Mouse (Mus musculus) thymus, adult 2 months (tissue): ENCODE results near the gene Arhgap17.

ENCODE experiments used
- CTCF ChIP-seq: fragments of 200-500 bp; IDR thresholded peaks from 2 replicates; pipeline ENCODE4 v1.5.1; 2012; ENCODE audit warnings: mild to moderate bottlenecking, control low read depth, low read length, moderate library complexity, borderline replicate concordance; ENCODE audit not compliant: control insufficient read depth, poor library complexity, insufficient read depth; ENCODE audit errors: extremely low read depth
- POLR2A ChIP-seq: fragments of 200-500 bp; IDR thresholded peaks from 2 replicates; pipeline ENCODE4 v1.6.1; 2012; ENCODE audit warnings: mild to moderate bottlenecking, low read length, control low read depth, moderate library complexity; ENCODE audit not compliant: control insufficient read depth, poor library complexity, insufficient read depth; ENCODE audit errors: extremely low read depth

DNA sequence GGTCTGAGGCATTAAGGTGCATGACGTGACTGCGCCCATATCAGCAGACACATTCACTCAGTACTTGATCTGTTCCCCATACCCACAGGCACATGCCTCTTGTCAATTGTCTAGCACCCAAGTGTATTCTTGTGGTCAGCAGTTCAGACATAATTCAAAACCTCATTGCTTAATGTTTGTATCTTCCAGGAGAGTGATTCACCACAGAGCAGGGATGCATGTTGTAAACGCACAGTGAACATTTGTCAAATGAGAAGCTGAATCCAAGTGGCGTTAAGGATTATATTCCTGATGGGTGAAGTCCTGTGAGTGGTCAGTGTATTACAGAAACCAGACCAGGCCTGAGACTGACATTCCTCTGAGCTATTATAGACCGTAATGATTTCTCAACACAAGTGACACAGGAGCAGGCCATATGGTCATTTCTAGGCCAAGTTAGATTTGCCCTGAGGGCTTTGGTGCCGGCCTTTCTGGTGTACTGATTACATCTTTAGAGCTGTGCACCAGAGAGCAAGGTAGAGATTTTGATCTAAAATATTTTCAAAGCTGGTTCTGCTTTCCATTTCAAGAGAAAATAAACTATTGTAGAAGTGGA is 20.1 kb upstream of the Arhgap17 start:
- TF ChIP-seq POLR2A (no peak), CTCF (no peak)
